Mouse (Mus musculus) lung, embryonic 14.5 days (tissue): ENCODE measurements around the gene Golph3l. TPM values are rescaled to one million over a fixed set of nuclear protein-coding genes. Genes with fewer than 3 reads are reported as not detected.
"Not testable (repeated sequence)": the region's sequence is repeated elsewhere in the genome, so short reads cannot be mapped to it uniquely, and the experiment has no call there.

ENCODE experiments used
- ATAC-seq: fragments of 200-750 bp; cut with Nextera tagmentation; 2 replicates; pipeline ENCODE4 v1.8.0; 2017; ENCODE audit warnings: mild to moderate bottlenecking, moderate TSS enrichment, moderate library complexity; ENCODE audit not compliant: insufficient read depth
- DNase-seq: peaks from one replicate; pipeline ENCODE4 v3.0.0-alpha.2; 2015
- H3K27ac ChIP-seq: fragments of 300-500 bp; sonication (generic); 2 replicates; pipeline ENCODE4 v1.5.1; 2014; ENCODE audit warnings: low read depth, mild to moderate bottlenecking, moderate library complexity
- H3K27me3 ChIP-seq: fragments of 300-500 bp; sonication (generic); 2 replicates; pipeline ENCODE4 v1.6.1; 2014; ENCODE audit warnings: low read length, control low read depth; ENCODE audit not compliant: insufficient read depth
- H3K36me3 ChIP-seq: fragments of 300-500 bp; sonication (generic); 2 replicates; pipeline ENCODE4 v1.6.1; 2014; ENCODE audit warnings: control low read depth; ENCODE audit not compliant: insufficient read depth
- H3K4me1 ChIP-seq: fragments of 300-500 bp; sonication (generic); 2 replicates; pipeline ENCODE4 v1.6.1; 2014; ENCODE audit warnings: antibody characterized with exemption, control low read depth; ENCODE audit not compliant: insufficient read depth
- H3K4me2 ChIP-seq: fragments of 300-500 bp; sonication (generic); 2 replicates; pipeline ENCODE4 v1.6.1; 2014; ENCODE audit warnings: mild to moderate bottlenecking
- H3K4me3 ChIP-seq: fragments of 300-500 bp; sonication (generic); 2 replicates; pipeline ENCODE4 v1.5.1; 2014; ENCODE audit warnings: low read depth, low read length
- H3K9ac ChIP-seq: fragments of 300-500 bp; sonication (generic); 2 replicates; pipeline ENCODE4 v1.6.1; 2014
- H3K9me3 ChIP-seq: fragments of 300-500 bp; sonication (generic); 2 replicates; pipeline ENCODE4 v1.6.1; 2016; ENCODE audit warnings: low read depth, low read length, control low read depth
- CTCF ChIP-seq: IDR thresholded peaks from 2 replicates; pipeline ENCODE4 v1.5.1; 2016; ENCODE audit warnings: antibody characterized with exemption, low read depth
- WGBS: fragments of 180-500 bp; shearing (Covaris S2); extraction: QIAGEN DNeasy Blood & Tissue Kit; methylation state at CpG from one replicate; pipeline ENCODE4 v1.1.7; 2014; 5-methylcytosine and 5-hydroxymethylcytosine counted together
- polyA plus RNA-seq: library from polyadenylated mRNA; unstranded; fragments of >200 nt; fragmentation: Nextera tagmentation; extraction: Ambion mirVana; gene quantifications from 2 replicates; pipeline ENCODE4 v1.2.1, GENCODE M21; 2014

Golph3l gene
- polyA plus RNA-seq, result 29.3 and 30.8 TPM in 2 replicates

DNA sequence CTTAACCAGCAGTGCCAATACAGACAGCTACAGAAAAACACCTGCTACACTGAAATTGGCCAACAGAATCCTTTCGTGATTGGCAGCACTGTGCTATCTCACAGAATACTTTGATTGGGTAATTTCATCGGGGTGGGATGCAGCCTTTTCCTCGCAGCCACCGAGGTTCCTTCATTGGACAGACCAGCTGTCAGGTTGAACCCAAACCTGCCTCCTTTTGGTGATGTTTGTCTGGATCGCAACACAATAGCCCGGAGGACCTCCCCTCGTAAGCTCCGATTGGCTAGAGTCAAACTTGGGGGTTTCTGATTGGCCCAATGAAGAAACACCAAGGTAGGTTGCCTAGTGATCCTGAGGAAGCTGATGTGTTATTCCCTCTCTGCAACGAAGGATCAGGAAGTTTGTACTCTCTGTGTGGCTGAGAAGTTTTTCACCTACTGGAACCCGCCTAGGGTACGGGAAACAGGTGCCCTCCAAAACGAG lies at the start of gene Golph3l:
Golph3l (plus strand) TSS at position 331 of the 483 bp plus-strand sequence.
- WGBS, result under 1% methylated on average over 12 of the region's 12 CpGs
- no peaks in the 10 kb centered on the region for H3K9me3 ChIP-seq
- no peak for TF ChIP-seq CTCF
- peaks cover 16% of the 10 kb centered on the region for H3K36me3 ChIP-seq
- peak within 1 kb of the TSS; percentile 57 for H3K9ac ChIP-seq
- peak within 1 kb of the TSS; percentile 67 for H3K4me2 ChIP-seq
- H3K4me3 ChIP-seq, result peak within 1 kb of the TSS; percentile 61
- DNase-seq (peak; percentile 97), ATAC-seq (peak; percentile 100)
- no peaks in the 10 kb centered on the region for H3K4me1 ChIP-seq
- no peaks in the 10 kb centered on the region for H3K27me3 ChIP-seq
- peak within 1 kb of the TSS; percentile 69 for H3K27ac ChIP-seq

DNA sequence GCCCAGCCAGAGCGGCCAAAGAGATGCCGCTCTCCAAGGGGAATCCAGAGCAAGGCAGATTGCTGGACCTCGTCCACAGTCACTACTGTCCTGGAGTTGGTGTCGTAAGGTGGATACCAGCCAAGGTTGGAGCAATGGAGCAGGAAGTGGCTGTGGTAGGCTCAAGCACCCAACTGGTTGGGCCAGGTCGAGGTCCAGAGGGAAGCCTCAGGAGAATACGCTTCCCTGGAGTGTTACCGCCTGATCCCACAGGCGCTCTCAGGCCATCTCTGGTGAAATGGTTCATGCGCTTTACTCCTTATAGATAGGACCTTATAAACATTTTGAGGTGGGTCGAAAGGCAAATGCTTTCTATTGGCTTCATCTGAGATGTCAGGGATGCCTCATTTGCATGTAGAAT lies 49.8 kb upstream of the Golph3l start:
- no peaks in the 10 kb centered on the region for H3K9me3 ChIP-seq
- no peak overlapping the region for H3K9ac ChIP-seq
- no peak overlapping the region for H3K4me2 ChIP-seq
- H3K36me3 ChIP-seq, result no peaks in the 10 kb centered on the region
- WGBS, result 85% methylated on average over 10 of the region's 10 CpGs
- no peaks in the 10 kb centered on the region for H3K4me1 ChIP-seq
- no peak overlapping the region for H3K4me3 ChIP-seq
- no peak for TF ChIP-seq CTCF
- no peaks in the 10 kb centered on the region for H3K27me3 ChIP-seq
- no peak for DNase-seq
- H3K27ac ChIP-seq, result no peak overlapping the region
- ATAC-seq, result no peak

DNA sequence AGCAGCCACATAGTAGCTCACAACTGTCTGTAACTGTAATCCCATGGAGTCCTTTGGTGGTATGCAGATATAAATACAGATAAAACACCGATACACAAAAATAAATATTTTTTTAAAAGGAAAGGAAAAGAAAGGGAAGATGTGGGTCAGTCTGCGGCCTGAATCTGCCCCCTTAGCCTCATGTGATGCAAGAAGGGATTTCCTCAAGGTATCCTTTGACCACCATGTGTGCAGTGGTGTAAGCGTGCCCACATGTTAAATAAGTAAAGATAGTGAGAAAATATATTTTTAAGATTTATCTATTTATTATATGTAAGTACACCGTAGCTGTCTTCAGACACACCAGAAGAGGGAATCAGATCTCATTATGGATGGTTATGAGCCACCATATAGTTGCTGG lies 48.9 kb upstream of the Golph3l start:
- DNase-seq, result no peak
- Histone ChIP-seq H3K9ac (no peak overlapping the region), H3K9me3 (no peaks in the 10 kb centered on the region), H3K4me2 (no peak overlapping the region), H3K36me3 (no peaks in the 10 kb centered on the region), H3K4me1 (no peaks in the 10 kb centered on the region), H3K27me3 (no peaks in the 10 kb centered on the region), H3K4me3 (no peak overlapping the region), H3K27ac (no peak overlapping the region)
- WGBS, result 88% methylated on average over 4 of the region's 4 CpGs
- no peak for ATAC-seq
- no peak for TF ChIP-seq CTCF

DNA sequence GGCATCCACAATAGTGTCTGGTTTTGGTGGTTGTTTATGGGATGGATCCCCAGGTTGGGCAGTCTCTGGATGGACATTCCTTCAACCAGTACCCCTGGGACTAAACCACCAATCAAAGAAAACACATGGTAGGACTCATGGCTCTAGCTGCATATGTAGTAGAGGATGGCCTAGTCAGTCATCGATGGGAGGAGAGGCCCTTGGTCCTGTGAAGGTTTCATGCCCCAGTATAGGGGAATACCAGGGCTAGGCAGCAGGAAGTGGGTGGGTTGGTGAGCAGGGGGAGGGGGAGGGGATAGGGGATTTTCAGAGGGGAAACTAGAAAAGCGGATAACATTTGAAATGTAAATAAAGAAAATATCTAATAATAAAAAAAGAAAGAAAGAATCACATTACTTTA lies 47.5 kb upstream of the Golph3l start:
- H3K4me2 ChIP-seq, H3K27ac ChIP-seq, DNase-seq, H3K4me3 ChIP-seq, H3K36me3 ChIP-seq, H3K4me1 ChIP-seq, ATAC-seq, H3K9me3 ChIP-seq, H3K27me3 ChIP-seq, H3K9ac ChIP-seq: not testable (repeated sequence)
- 61% methylated on average over 2 of the region's 2 CpGs for WGBS

DNA sequence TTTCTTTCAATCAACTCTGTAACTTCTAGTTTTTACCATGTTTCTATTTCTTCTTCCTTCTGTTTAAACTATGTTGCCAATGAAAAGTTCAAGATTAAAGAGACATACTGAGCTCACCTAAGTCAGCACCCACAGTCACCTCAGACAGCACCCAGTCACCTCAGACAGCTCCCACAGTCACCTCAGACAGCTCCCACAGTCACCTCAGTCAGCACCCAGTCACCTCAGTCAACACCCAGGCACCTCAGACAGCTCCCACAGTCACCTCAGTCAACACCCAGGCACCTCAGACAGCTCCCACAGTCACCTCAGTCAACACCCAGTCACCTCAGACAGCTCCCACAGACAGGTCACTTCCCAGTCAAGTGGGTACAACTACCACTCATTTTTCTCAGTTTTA lies 46.6 kb upstream of the Golph3l start:
- no peak for TF ChIP-seq CTCF
- no peak for ATAC-seq
- H3K9ac ChIP-seq, result no peak overlapping the region

DNA sequence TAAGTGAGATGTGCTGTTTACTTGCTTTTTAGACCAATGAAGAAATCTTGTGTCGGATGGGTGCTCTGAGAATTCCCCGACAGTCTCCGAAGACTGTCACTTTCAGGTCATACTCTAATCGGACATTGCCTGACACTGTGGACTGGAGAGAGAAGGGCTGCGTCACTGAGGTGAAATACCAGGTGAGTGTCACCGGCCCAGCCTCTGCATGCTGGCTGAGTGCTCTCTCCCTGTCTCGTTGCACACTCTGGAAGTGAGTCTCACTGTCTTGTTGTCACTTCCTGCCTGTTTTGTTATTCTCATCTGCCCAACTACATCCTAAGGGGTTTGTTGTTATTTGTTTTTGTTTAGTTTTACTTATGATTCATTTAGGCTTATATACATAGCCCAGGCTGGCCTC lies 45.8 kb upstream of the Golph3l start:
- no peak for ATAC-seq
- no peaks in the 10 kb centered on the region for H3K9me3 ChIP-seq
- no peaks in the 10 kb centered on the region for H3K27me3 ChIP-seq
- no peak overlapping the region for H3K27ac ChIP-seq
- no peak overlapping the region for H3K4me3 ChIP-seq
- WGBS, result 51% methylated on average over 7 of the region's 7 CpGs
- no peak overlapping the region for H3K4me2 ChIP-seq
- no peak overlapping the region for H3K9ac ChIP-seq
- H3K36me3 ChIP-seq, result no peaks in the 10 kb centered on the region
- DNase-seq, result no peak
- no peaks in the 10 kb centered on the region for H3K4me1 ChIP-seq
- TF ChIP-seq CTCF, result no peak

More for the DNA sequence above, 46.6 kb upstream of the Golph3l start:
- Histone ChIP-seq H3K4me3 (no peak overlapping the region), H3K4me1 (no peaks in the 10 kb centered on the region), H3K36me3 (no peaks in the 10 kb centered on the region), H3K27ac (no peak overlapping the region), H3K9me3 (no peaks in the 10 kb centered on the region), H3K4me2 (no peak overlapping the region), H3K27me3 (no peaks in the 10 kb centered on the region)
- DNase-seq, result no peak

DNA sequence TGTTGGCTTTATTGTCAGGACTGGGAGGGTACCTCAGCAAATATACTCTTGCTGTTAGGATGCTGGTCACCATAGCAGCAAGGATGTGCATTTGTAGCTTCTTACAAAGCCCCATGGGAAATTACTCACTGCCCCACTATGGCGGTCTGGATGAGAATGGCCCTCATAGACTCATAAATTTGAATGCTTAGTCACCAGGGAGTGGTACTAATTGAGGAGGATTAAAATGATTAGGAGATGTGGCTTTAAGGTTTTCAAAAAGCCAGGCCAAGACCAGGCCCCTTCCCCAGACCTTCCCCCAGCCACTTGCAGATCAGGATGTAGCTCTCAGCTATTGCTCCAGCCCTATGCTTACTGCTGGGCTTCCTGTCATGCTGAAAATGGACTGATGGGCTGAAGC lies 38.6 kb upstream of the Golph3l start:
- TF ChIP-seq CTCF, result no peak
- ATAC-seq (no peak), DNase-seq (no peak)
- Histone ChIP-seq H3K9me3 (no peaks in the 10 kb centered on the region), H3K4me1 (no peaks in the 10 kb centered on the region), H3K4me3 (no peak overlapping the region), H3K9ac (no peak overlapping the region), H3K4me2 (no peak overlapping the region), H3K36me3 (no peaks in the 10 kb centered on the region), H3K27ac (no peak overlapping the region), H3K27me3 (no peaks in the 10 kb centered on the region)
- WGBS, result 79% methylated on average over 1 of the region's 1 CpGs

DNA sequence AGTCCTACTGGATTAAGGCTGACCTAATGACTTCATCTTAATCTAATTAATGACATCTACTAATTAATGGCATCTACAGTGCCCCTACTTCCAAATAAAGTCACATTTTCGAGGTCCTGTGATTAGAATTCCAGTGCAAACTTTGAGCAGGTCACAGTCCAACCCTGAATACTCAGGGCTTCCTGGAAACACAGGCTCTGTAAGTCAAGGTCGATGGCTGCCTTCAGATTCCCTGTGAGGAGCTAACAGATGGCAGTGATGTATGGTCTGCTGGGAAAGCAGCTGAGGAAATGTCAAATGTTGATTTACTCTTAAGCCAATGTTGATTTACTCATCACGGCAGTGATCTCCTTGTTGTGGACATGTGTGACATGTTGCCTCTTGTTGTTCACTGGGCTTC lies 34.7 kb upstream of the Golph3l start:
- no peak overlapping the region for H3K9ac ChIP-seq
- WGBS, result 33% methylated on average over 3 of the region's 3 CpGs
- no peaks in the 10 kb centered on the region for H3K36me3 ChIP-seq
- no peak for DNase-seq
- H3K4me1 ChIP-seq, result no peaks in the 10 kb centered on the region
- no peak for ATAC-seq
- H3K9me3 ChIP-seq, result no peaks in the 10 kb centered on the region
- H3K27ac ChIP-seq, result no peak overlapping the region
- H3K4me2 ChIP-seq, result no peak overlapping the region
- H3K4me3 ChIP-seq, result no peak overlapping the region
- no peaks in the 10 kb centered on the region for H3K27me3 ChIP-seq
- TF ChIP-seq CTCF, result no peak
